20 mouse cellular contexts compared by ENCODE assay signal in the genomic region with DNA sequence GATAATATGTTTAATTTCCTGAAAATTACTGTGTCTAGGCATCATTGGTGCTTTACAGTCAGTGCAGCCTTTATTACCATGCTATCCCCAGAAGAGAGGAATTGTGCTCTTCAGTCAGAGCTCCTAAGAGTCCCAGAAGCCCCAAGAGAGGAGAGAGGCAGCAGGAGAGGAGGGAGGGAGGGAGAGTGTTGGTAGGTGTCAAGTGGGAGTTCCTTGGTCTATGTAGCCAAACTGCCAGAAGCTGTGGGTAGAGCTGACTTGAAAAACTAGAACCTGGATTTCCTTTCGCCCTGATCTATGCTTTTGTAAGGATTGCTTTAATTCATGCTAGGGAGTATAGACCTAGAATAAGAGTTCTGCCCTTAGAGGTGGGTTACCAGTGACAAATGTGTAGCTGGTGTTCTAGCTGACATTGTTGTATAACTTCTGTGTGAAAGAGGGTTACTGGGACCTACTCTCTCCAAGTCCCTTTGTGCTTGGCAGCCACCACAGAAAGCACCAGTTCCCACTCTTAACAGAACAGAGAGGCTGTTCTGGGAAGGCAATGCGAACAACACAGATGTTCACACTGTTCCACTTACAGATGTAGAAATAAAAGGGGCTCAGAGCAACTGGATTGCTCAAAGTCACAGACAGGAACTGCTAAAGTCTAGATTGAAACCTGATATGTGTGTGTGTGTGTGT. TPM values are rescaled to one million over a fixed set of nuclear protein-coding genes. Genes with fewer than 3 reads are reported as not detected.
DNase-seq lines count a peak whose midpoint lies in the region; ATAC-seq and TF ChIP-seq lines count a peak whose summit lies in the region.
"Had no signal": no experiment of that assay in that cellular context is flagged by ENCODE, and none has a peak within 500 bp of the region (broad histone marks: within the 10 kb centered on the region; RNA-seq: fewer than 3 reads in every experiment).

No protein-coding gene starts in this region.

- no peak for TF ChIP-seq CTCF in layer of hippocampus, adult 2 months (conservative IDR thresholded peaks at IDR 0.05)

- H3K4me2 ChIP-seq in limb, embryonic 15.5 days: no peak overlapping the region
- H3K4me2 ChIP-seq: forebrain, embryonic 13.5 days; heart, embryonic 12.5 days; hindbrain, embryonic 15.5 days had no signal

- 0 out of 2 replicates have a peak, but pooled peaks cover 2% of the 10 kb centered on the region for H3K4me1 ChIP-seq in limb, embryonic 15.5 days
- H3K4me1 ChIP-seq in limb, embryonic 10.5 days: 0 out of 2 replicates have a peak, but pooled peaks cover 3% of the 10 kb centered on the region
- H3K4me1 ChIP-seq: embryonic facial prominence, embryonic 10.5 days; forebrain, embryonic 13.5 days; heart, embryonic 12.5 days; hindbrain, embryonic 15.5 days had no signal

- no peaks in the 10 kb centered on the region for H3K9me3 ChIP-seq in limb, embryonic 15.5 days
- H3K9me3 ChIP-seq in limb, embryonic 10.5 days (replicated peaks): no peaks in the 10 kb centered on the region
- H3K9me3 ChIP-seq: forebrain, embryonic 13.5 days; hindbrain, embryonic 15.5 days had no signal

- DNase-seq in frontal cortex, postnatal 36 days (ENCODE audit: low spot score in 2 of 2): peak; percentile 33 to 36
- no peak for DNase-seq in frontal cortex, postnatal 10 days (ENCODE audit: low spot score in 2 of 2)
- DNase-seq in layer of hippocampus, adult 2 months (ENCODE audit: low spot score in 2 of 2): no peak
- no peak for DNase-seq in layer of hippocampus, adult 9-10 months (ENCODE audit: low spot score)
- DNase-seq in limb, embryonic 10.5 days (ENCODE audit: low spot score): no peak
- peak; percentile 77 for DNase-seq in brain, adult 2 months (ENCODE audit: low read depth, low spot score)
- DNase-seq in cerebellum, adult 18-20 months: no peak
- DNase-seq: adrenal gland, postnatal 14 days; cerebellum, adult 2 months; cerebellum, postnatal 10 days; forebrain, postnatal 0 days; gastrocnemius, postnatal 25 days had no signal

- no peak overlapping the region for H3K4me3 ChIP-seq in layer of hippocampus, adult 2 months
- no peak overlapping the region for H3K4me3 ChIP-seq in limb, embryonic 15.5 days
- no peak overlapping the region for H3K4me3 ChIP-seq in limb, embryonic 10.5 days
- H3K4me3 ChIP-seq: embryonic facial prominence, embryonic 10.5 days; forebrain, embryonic 13.5 days; heart, embryonic 12.5 days; hindbrain, embryonic 15.5 days had no signal

- no peak for ATAC-seq in limb, embryonic 15.5 days (ENCODE audit: insufficient number of reproducible peaks, low FRiP score, low TSS enrichment, low read depth)
- ATAC-seq: activated CD4-positive, CD25-positive, alpha-beta regulatory T cell, adult 4 months; forebrain, embryonic 13.5 days; forebrain, postnatal 0 days; Patski had no signal

- H3K9ac ChIP-seq in limb, embryonic 15.5 days: no peak overlapping the region
- H3K9ac ChIP-seq: forebrain, embryonic 13.5 days; forebrain, postnatal 0 days; heart, embryonic 12.5 days; hindbrain, embryonic 15.5 days had no signal

- H3K27me3 ChIP-seq in limb, embryonic 15.5 days: no peaks in the 10 kb centered on the region
- no peaks in the 10 kb centered on the region for H3K27me3 ChIP-seq in limb, embryonic 10.5 days (ENCODE audit: low read depth, poor library complexity, severe bottlenecking)
- H3K27me3 ChIP-seq: CH12.LX; forebrain, embryonic 13.5 days; heart, embryonic 12.5 days; hindbrain, embryonic 15.5 days; Patski had no signal

- 70% methylated on average over 2 of the region's 2 CpGs for WGBS in limb, embryonic 15.5 days
- 91% methylated on average over 2 of the region's 2 CpGs for WGBS in limb, embryonic 10.5 days

- no peaks in the 10 kb centered on the region for H3K36me3 ChIP-seq in limb, embryonic 15.5 days
- H3K36me3 ChIP-seq in limb, embryonic 10.5 days: no peaks in the 10 kb centered on the region

- peak overlapping the region; percentile 51; the same call in 1 of the 2 replicates for H3K27ac ChIP-seq in layer of hippocampus, adult 2 months
- 0 out of 2 replicates have a peak overlapping the region, but pooled peaks have one; percentile 11 for H3K27ac ChIP-seq in limb, embryonic 15.5 days
- no peak overlapping the region for H3K27ac ChIP-seq in limb, embryonic 10.5 days
- H3K27ac ChIP-seq: embryonic facial prominence, embryonic 10.5 days; forebrain, embryonic 13.5 days; hindbrain, embryonic 15.5 days had no signal

RNA-seq across cellular contexts. Expression of a gene that starts 7.6 kb away (rescaled TPM):
- 10 to 100 TPM; 55.1 to 55.9 TPM for total RNA-seq in layer of hippocampus, adult 2 months (2021)
- polyA plus RNA-seq in limb, embryonic 15.5 days (2015; fragmentation: Nextera tagmentation; extraction: Ambion mirVana): 14.5 and 16.5 TPM in 2 replicates
- 10.8 and 13.7 TPM in 2 replicates for polyA plus RNA-seq in limb, embryonic 10.5 days (2016; fragmentation: Nextera tagmentation; extraction: Ambion mirVana)

Comparison
In these comparisons a context has a peak if more than half of its experiments do, and no peak if none do; other contexts are left out.
1. DNase-seq: peak in frontal cortex, postnatal 36 days (2 of 2) and brain, adult 2 months (single experiment); none in frontal cortex, postnatal 10 days (0 of 2), layer of hippocampus, adult 2 months (0 of 2), layer of hippocampus, adult 9-10 months (single experiment), limb, embryonic 10.5 days (single experiment) and cerebellum, adult 18-20 months (0 of 2).